Mouse (Mus musculus): ENCODE results near the gene Tyw3. TPM values are rescaled to one million over a fixed set of nuclear protein-coding genes. Genes with fewer than 3 reads are reported as not detected.

Gene Tyw3
- polyA plus RNA-seq, 1 experiment, result 3.9 TPM

DNA sequence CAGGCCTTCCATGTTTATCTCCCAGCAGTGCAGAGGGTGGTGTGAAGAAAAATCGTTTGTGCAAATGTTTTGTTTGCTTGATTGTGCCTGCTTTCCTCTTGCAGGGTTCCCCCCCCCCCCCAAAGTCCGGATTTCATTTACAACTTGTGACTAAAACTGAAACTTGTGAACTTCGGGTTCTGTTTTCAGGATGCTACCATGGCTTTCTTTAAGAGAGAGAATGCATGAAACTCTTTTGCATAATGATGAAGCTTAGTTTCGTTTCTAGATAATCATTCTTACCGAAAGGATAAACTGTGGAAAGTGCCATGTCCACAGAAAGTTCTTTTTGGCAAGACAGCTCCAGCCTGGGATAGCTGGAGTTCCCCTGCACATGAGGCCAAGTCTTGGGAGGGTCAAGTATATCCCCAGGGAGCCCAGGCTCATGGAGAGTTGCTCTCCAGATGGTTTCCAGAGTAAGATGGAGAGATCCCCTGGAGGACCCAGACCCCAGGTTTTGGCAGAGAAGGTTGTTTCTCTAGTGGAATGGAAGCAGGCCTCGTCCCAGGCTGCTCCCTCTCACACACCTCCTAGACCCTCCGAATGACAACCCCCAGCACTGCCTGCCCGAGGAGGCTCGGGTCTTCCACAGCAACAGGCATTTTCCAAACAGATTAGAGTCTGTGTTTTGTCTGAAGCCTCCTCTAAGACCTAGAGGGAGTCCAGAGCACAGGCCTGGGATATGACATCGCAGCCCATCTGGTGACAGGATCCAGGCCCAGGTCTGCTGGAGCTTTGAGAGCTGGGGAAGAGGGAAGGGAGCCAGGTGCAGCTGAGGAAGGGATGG lies 56.6 kb downstream of the Tyw3 start:
- H3K4me3 ChIP-seq (ENCODE audit: insufficient read depth, low read depth, low read length), result no peak overlapping the region
- no peaks in the 10 kb centered on the region for H3K4me1 ChIP-seq (ENCODE audit: control insufficient read depth, insufficient read depth, insufficient read length, low read length)
- H3K27ac ChIP-seq (replicated peaks; ENCODE audit: low read depth, low read length), result 0 out of 2 replicates have a peak overlapping the region, but pooled peaks have one; percentile 37

DNA sequence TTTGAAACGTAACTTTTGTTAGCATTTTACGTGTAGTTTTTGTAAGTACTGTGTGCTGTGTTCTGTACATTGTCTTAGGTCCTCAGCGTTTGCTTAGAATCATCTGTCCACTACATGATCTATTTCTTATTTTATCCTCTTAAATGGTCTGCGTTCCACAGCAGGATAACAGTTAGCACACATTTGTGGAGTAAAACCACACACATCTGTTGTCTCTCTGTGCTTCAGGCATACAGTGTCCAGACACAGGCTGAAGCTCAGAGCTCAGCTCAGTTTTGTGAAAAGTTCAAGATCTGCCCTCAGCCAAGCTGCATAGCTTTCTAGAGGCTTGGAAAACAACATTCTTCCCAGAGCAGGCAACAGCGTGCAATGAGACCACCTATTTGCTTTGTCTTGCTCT lies 60.8 kb downstream of the Tyw3 start:
- Histone ChIP-seq H3K27ac (replicated peaks; ENCODE audit: low read depth, low read length) (no peak overlapping the region), H3K4me3 (ENCODE audit: insufficient read depth, low read depth, low read length) (no peak overlapping the region), H3K4me1 (ENCODE audit: control insufficient read depth, insufficient read depth, insufficient read length, low read length) (no peaks in the 10 kb centered on the region)

- no peaks in the 10 kb centered on the region for H3K4me1 ChIP-seq (ENCODE audit: control insufficient read depth, insufficient read depth, insufficient read length, low read length)
- no peak overlapping the region for H3K4me3 ChIP-seq (ENCODE audit: insufficient read depth, low read depth, low read length)
- no peak overlapping the region for H3K27ac ChIP-seq (replicated peaks; ENCODE audit: low read depth, low read length)
These were observed 63.7 kb downstream of the Tyw3 start for GRCm38 (mm10) chr3:154533246-154533645.

DNA sequence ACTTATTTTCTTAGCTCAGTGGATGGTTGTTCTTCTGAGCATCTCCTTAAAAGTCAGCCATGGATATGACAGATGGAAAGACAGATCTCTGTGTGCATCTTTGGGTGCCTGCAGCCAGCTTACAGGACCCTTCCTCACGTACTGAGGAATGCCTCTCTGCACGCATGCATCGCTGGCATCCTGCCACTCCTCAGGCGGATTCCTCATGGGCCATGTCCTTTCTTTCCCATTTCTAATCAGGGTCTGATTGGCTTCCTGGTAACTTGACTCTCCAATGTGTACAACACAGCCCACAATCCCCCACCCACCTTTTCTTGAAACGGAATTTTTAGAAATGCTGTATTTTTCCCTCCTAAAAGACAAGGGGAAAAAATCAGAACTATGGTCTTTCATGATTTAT lies 67.9 kb downstream of the Tyw3 start:
- Histone ChIP-seq H3K4me1 (ENCODE audit: control insufficient read depth, insufficient read depth, insufficient read length, low read length) (no peaks in the 10 kb centered on the region), H3K27ac (replicated peaks; ENCODE audit: low read depth, low read length) (no peak overlapping the region), H3K4me3 (ENCODE audit: insufficient read depth, low read depth, low read length) (no peak overlapping the region)

DNA sequence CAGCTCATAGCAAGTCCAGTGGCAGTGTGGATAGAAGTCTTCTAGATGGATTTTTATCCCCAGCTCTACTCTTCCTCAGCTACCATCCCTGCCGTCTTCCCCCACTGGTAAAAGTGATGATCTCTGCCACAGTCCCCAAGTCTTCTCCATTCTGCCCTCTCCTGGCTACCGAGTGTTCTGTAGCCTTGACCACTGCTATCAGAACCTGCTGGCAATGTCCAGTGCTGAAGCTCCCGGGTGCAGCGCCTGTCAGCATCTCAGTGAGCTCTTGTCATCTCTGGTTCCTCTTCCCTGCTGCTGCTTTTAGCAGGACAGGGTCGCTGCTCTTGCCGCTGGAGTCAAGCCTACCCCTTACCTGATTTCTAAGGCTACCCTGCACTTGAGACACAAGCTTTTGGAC lies 70.3 kb downstream of the Tyw3 start:
- Histone ChIP-seq H3K4me1 (ENCODE audit: control insufficient read depth, insufficient read depth, insufficient read length, low read length) (0 out of 2 replicates have a peak, but pooled peaks cover 2% of the 10 kb centered on the region), H3K27ac (replicated peaks; ENCODE audit: low read depth, low read length) (no peak overlapping the region), H3K4me3 (ENCODE audit: insufficient read depth, low read depth, low read length) (no peak overlapping the region)

Other genes with a start within 250 kb of the Tyw3 start
- 29.8 and 30.8 TPM in 2 replicates for gene Cryz, start 393 bp downstream of the Tyw3 start, polyA plus RNA-seq (2012; ENCODE audit: insufficient read depth, insufficient read length, missing spikeins)
- gene Erich3, start 66.8 kb upstream of the Tyw3 start, polyA plus RNA-seq (2012; ENCODE audit: insufficient read depth, insufficient read length, missing spikeins), result not detected in 2 replicates